Mouse (Mus musculus) T-helper 17 cell (primary cell): ENCODE measurements around the gene Ano10.

Source experiments
- in situ Hi-C, 2 experiments: fragments of 300-600 bp; cut with MboI, MseI; formaldehyde crosslinking; loops; 1 replicate in 1 of 2; 2 replicates in 1 of 2; pipeline ENCODE4 v1.15.1; 2025; ENCODE audit warnings: high pct_unique_total_duplicates in 2 of 2

The Ano10 gene

DNA sequence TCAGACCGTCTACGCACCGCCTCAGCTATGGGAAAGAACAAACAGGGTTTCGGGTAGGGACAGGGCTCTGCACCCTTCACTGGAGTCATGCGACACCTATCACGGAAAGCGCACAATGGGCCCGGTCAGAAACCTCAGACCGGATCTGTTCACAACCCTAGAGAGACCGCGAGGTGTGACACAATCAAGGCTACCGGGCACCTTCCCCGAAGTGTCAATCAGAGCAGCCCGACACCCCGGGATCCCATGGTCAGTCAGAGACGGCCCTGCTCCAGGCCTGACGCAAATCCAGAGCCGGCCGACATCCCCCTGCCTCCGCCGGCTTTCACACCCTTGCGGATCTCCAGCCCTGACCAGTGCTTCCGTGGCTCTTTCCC lies 370 bp downstream of the Ano10 start:
- in situ Hi-C loops: no loop called here

GRCm38 (mm10) chr9:122290192-122290591 lies 4.0 kb downstream of the Ano10 start:
- in situ Hi-C loops: no loop called here

- in situ Hi-C loops: no loop called here
Observed at GRCm38 (mm10) chr9:122288416-122288815, 5.8 kb downstream of the Ano10 start.

GRCm38 (mm10) chr9:122287526-122287925 lies 6.7 kb downstream of the Ano10 start:
- in situ Hi-C loops: no loop called here

GRCm38 (mm10) chr9:122285833-122286310 lies 8.4 kb downstream of the Ano10 start:
- in situ Hi-C loops: no loop called here

DNA sequence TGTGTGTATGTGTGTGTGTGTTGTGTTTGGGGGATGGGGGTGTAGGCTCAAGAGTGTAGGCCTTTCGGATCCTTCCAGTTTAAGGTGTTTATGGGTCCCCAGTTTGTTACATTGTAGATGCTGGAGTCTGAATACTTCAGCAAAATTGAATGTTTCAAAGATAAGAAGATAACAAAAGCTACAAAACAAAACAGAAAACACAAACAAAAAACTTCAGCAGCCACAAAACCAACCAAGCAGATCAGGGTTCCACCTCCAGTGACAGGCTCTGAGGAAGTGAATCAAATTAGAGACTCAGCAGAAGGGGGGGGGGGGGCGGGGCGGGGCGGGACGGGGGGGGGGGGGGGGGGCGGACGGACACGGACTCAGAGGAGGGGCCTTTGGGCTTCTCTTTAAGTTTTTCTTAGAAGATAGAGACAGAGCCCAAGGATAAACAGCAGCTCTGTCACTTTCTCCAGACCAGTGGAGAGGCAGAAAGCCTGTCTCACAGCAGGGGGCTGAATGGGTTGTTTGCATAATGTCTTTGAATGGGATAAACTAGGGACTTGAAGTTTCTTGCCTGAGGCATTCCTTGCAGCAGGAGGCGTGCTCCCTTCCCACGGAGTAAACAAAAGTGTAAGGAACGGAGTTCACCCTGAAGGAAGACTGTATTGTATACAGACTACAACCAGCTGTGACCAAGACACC lies 8.9 kb downstream of the Ano10 start:
- in situ Hi-C loops: no loop called here

GRCm38 (mm10) chr9:122284696-122285095 lies 9.5 kb downstream of the Ano10 start:
- in situ Hi-C loops: no loop called here

DNA sequence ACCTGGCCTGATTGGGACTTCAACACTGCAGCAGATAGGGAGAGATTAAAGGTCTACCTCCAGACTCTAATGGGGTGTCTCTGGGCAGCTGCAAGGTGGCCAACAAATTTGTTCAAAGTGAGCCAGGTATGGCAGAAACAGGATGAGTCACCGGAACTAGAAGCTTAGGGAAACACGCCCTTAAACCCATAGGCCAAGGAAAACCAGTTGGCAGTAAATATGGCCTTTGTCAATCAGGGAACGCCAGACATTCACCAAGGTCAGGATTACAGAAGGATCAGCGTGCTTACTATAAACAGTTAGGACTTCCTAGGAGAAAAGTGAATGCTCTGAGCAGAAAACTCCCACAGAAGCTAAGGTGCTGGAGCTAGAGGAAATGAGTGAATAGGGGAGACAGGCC lies 13.2 kb downstream of the Ano10 start:
- in situ Hi-C loops: no loop called here

DNA sequence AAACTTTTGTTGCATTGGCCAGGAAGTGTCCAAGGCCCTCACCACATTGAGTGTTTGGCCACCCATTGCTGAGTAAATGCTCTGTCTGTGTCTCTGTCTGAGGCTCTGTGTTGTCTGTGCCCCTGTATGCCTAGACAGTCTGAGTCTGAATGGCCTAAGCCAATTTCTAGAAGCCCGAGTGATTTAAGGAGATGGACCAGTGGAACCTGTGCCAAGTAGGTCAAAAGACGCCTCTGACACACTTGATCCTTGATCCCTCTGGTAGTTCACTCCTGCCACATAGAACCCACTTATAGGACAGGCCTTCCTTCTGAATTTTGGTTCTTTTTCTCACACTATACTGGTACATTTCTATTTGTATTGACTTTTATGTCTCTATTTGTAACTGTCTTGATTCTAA lies 17.6 kb downstream of the Ano10 start:
- in situ Hi-C loops: no loop called here

GRCm38 (mm10) chr9:122276134-122276533 lies 18.1 kb downstream of the Ano10 start:
- in situ Hi-C loops: no loop called here

DNA sequence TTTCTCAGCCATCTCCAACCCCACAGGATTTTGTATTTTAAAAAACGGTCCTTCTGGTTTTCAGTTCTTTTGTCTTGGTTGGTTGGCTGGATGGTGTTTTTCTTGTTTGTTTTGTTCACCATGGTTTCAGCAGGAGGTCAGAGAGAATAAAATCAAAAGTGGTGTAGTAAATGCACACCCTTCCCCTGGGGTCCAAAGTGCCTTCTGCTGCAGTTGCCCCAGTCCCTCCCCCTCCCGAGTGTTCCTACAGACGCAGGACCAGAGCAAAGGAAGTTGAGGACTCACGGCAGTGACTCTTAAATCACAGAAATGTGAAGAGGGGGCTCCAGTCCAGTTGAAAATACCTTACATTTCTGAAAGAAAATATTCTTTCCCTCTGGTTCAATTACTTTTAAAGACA lies 19.9 kb downstream of the Ano10 start:
- in situ Hi-C loops: no loop called here

- in situ Hi-C loops: no loop called here
Observed at GRCm38 (mm10) chr9:122273879-122274278, 20.3 kb downstream of the Ano10 start.

GRCm38 (mm10) chr9:122271866-122272265 lies 22.4 kb downstream of the Ano10 start:
- in situ Hi-C loops: no loop called here

- in situ Hi-C loops: no loop called here
Observed at GRCm38 (mm10) chr9:122271318-122271717, 22.9 kb downstream of the Ano10 start.

GRCm38 (mm10) chr9:122270913-122271312 lies 23.3 kb downstream of the Ano10 start:
- in situ Hi-C loops: no loop called here

GRCm38 (mm10) chr9:122269256-122270041 lies 24.8 kb downstream of the Ano10 start:
- in situ Hi-C loops: no loop called here

- in situ Hi-C loops: no loop called here
Observed at GRCm38 (mm10) chr9:122265526-122266210, 28.6 kb downstream of the Ano10 start.

- in situ Hi-C loops: no loop called here
Observed at GRCm38 (mm10) chr9:122263140-122263539, 31.1 kb downstream of the Ano10 start.

- in situ Hi-C loops: loop anchor here in 1 of 2 experiments (5.0 kb wide), 1 partner anchor 58 kb away; no protein-coding TSS in a partner anchor
Observed at GRCm38 (mm10) chr9:122254386-122254785, 39.8 kb downstream of the Ano10 start.

DNA sequence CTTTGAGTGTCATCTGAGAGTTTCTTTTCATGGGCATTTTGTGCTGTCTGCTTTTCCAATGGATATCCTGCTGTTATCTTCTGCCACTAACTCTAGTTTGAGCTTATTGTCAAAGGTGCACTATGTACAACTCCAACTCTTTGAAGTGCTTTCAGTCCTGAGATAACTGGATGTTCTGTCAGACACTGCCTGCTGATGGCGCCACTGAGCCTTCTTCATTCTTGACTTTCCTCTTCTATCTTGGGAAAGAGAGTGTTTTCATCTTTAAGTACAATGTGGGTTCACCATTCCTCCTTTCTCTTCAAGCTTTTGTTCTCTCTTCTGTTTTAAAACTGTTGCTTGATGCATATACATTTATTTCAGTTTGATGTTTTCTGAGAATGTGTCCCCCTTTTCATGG lies 42.1 kb downstream of the Ano10 start:
- in situ Hi-C loops: loop anchor here in 1 of 2 experiments (5.0 kb wide), 1 partner anchor 60 kb away; no protein-coding TSS in a partner anchor

GRCm38 (mm10) chr9:122248168-122248567 lies 46.1 kb downstream of the Ano10 start:
- in situ Hi-C loops: no loop called here

- in situ Hi-C loops: no loop called here
Observed at GRCm38 (mm10) chr9:122247430-122248027, 46.7 kb downstream of the Ano10 start.
